Mouse (Mus musculus): ENCODE results near the gene Kcnn3. TPM values are rescaled to one million over a fixed set of nuclear protein-coding genes. Genes with fewer than 3 reads are reported as not detected.

Gene Kcnn3
- polyA plus RNA-seq, 1 experiment from 2014 or later = 5.0 TPM

Other genes starting within 250 kb of the Kcnn3 start
- gene Slc50a1, start 249.6 kb upstream of the Kcnn3 start, polyA plus RNA-seq (2015; fragmentation: Nextera tagmentation; extraction: Ambion mirVana) = 31.8 and 37.5 TPM in 2 replicates
- gene Efna1, start 239.0 kb upstream of the Kcnn3 start, polyA plus RNA-seq (2015; fragmentation: Nextera tagmentation; extraction: Ambion mirVana) = 9.7 and 10.7 TPM in 2 replicates
- gene Efna3, start 197.2 kb upstream of the Kcnn3 start, polyA plus RNA-seq (2015; fragmentation: Nextera tagmentation; extraction: Ambion mirVana) = 21.8 and 22.5 TPM in 2 replicates
- gene Efna4, start 182.1 kb upstream of the Kcnn3 start, polyA plus RNA-seq (2015; fragmentation: Nextera tagmentation; extraction: Ambion mirVana) = 8.8 and 11.4 TPM in 2 replicates
- 28.2 and 34.2 TPM in 2 replicates for gene Adam15, start 170.2 kb upstream of the Kcnn3 start, polyA plus RNA-seq (2015; fragmentation: Nextera tagmentation; extraction: Ambion mirVana)
- gene Dcst2, start 158.2 kb upstream of the Kcnn3 start, polyA plus RNA-seq (2015; fragmentation: Nextera tagmentation; extraction: Ambion mirVana) = 0.19 and 0.24 TPM in 2 replicates
- 0.88 and 0.93 TPM in 2 replicates for gene Dcst1, start 154.9 kb upstream of the Kcnn3 start, polyA plus RNA-seq (2015; fragmentation: Nextera tagmentation; extraction: Ambion mirVana)
- 0.45 and 0.54 TPM in 2 replicates for gene Zbtb7b, start 125.4 kb upstream of the Kcnn3 start, polyA plus RNA-seq (2015; fragmentation: Nextera tagmentation; extraction: Ambion mirVana)
- gene Lenep, start 117.4 kb upstream of the Kcnn3 start, polyA plus RNA-seq (2015; fragmentation: Nextera tagmentation; extraction: Ambion mirVana) = 1.5 TPM in 1 of 2 replicates, not detected in the other
- 37.2 and 37.8 TPM in 2 replicates for gene Flad1, start 108.3 kb upstream of the Kcnn3 start, polyA plus RNA-seq (2015; fragmentation: Nextera tagmentation; extraction: Ambion mirVana)
- 176 and 177 TPM in 2 replicates for gene Cks1b, start 101.8 kb upstream of the Kcnn3 start, polyA plus RNA-seq (2015; fragmentation: Nextera tagmentation; extraction: Ambion mirVana)
- gene Shc1, start 101.7 kb upstream of the Kcnn3 start, polyA plus RNA-seq (2015; fragmentation: Nextera tagmentation; extraction: Ambion mirVana) = 17.3 and 17.8 TPM in 2 replicates
- gene Pygo2, start 90.0 kb upstream of the Kcnn3 start, polyA plus RNA-seq (2015; fragmentation: Nextera tagmentation; extraction: Ambion mirVana) = 37.4 and 43.4 TPM in 2 replicates
- 12.2 and 14.1 TPM in 2 replicates for gene Pbxip1, start 83.5 kb upstream of the Kcnn3 start, polyA plus RNA-seq (2015; fragmentation: Nextera tagmentation; extraction: Ambion mirVana)
- gene Pmvk, start 65.6 kb upstream of the Kcnn3 start, polyA plus RNA-seq (2015; fragmentation: Nextera tagmentation; extraction: Ambion mirVana) = 99.9 and 104 TPM in 2 replicates
- gene Adar, start 194.9 kb downstream of the Kcnn3 start, polyA plus RNA-seq (2015; fragmentation: Nextera tagmentation; extraction: Ambion mirVana) = 22.1 and 23.2 TPM in 2 replicates
- gene Chrnb2, start 244.5 kb downstream of the Kcnn3 start, polyA plus RNA-seq (2015; fragmentation: Nextera tagmentation; extraction: Ambion mirVana) = 31.8 and 32.3 TPM in 2 replicates